Mouse (Mus musculus) gastrocnemius, postnatal 36 days (tissue): ENCODE results near the gene Bach1. TPM values are rescaled to one million over a fixed set of nuclear protein-coding genes. Genes with fewer than 3 reads are reported as not detected.
"Not testable (repeated sequence)": the region's sequence is repeated elsewhere in the genome, so short reads cannot be mapped to it uniquely, and the experiment has no call there.

ENCODE experiments used
- DNase-seq, 2 experiments: peaks; one replicate each; pipeline ENCODE4 v3.0.0; 2022
- intact Hi-C: fragments of 180-260 bp; cut with DNase I; formaldehyde crosslinking; loops from one replicate; pipeline ENCODE4 v1.15.1; 2025
- total RNA-seq, 2 experiments: library from RNA; stranded (reverse); gene quantifications; 2 replicates each; pipeline ENCODE4 v1.2.3; 2021

Bach1 gene
- total RNA-seq, 2 experiments from 2014 or later = 19.0 to 22.1 TPM

GRCm38 (mm10) chr16:87678667-87679066, 20.1 kb upstream of the Bach1 start:
- DNase-seq = no peak
- intact Hi-C loops = no loop called here

GRCm38 (mm10) chr16:87680912-87681634, 17.7 kb upstream of the Bach1 start:
- intact Hi-C loops = no loop called here
- DNase-seq = no peak

DNA sequence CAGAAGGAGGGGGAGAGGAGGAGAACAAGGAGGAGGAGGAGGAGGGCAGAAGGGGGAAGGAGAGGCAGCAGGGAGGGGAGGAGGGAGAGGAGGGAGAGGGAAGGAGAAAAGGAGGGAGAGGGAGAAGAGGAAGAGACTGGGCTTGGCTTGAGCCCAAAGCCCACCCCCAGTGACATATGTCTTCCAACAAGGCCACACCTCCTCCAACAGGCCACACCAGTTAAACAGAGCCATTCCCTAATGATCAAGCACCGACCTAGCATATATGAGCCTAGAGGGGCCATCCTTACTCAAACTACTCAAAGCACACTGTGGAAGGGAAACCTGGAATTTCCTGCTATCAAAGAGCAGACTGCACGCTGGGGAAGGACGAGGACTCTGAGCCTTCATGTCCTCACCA, 16.9 kb upstream of the Bach1 start:
- DNase-seq = no peak
- intact Hi-C loops = no loop called here

DNA sequence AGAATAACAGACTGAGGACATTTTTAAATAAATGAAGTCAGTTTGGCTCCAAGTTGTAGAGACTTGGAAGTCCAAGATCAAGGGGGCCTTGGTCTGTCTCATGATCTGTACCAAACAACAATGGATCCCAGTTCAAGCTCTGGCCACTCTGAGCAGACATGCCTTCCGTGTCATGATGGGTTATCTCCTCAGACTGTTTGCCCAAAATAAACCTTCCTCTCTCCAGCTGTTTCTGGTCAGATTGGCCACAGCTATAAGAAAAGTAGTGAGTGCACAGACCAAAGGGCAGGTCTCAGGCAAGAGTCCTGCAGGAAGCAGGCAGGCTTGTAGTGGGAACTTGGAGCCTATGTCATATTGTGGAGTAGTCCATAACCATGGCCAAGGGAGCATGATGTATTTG, 12.3 kb upstream of the Bach1 start:
- DNase-seq = no peak
- intact Hi-C loops = no loop called here

- intact Hi-C loops = no loop called here
- DNase-seq = no peak
Observed at GRCm38 (mm10) chr16:87687346-87687745, 11.4 kb upstream of the Bach1 start.

GRCm38 (mm10) chr16:87688328-87688727, 10.4 kb upstream of the Bach1 start:
- DNase-seq, intact Hi-C loops: not testable (repeated sequence)

- DNase-seq = not testable (repeated sequence)
Observed at GRCm38 (mm10) chr16:87688823-87689222, 9.9 kb upstream of the Bach1 start.

GRCm38 (mm10) chr16:87689225-87689624, 9.5 kb upstream of the Bach1 start:
- intact Hi-C loops = no loop called here
- DNase-seq = no peak

More at GRCm38 (mm10) chr16:87688823-87689222, 9.9 kb upstream of the Bach1 start:
- intact Hi-C loops = not testable (repeated sequence)

DNA sequence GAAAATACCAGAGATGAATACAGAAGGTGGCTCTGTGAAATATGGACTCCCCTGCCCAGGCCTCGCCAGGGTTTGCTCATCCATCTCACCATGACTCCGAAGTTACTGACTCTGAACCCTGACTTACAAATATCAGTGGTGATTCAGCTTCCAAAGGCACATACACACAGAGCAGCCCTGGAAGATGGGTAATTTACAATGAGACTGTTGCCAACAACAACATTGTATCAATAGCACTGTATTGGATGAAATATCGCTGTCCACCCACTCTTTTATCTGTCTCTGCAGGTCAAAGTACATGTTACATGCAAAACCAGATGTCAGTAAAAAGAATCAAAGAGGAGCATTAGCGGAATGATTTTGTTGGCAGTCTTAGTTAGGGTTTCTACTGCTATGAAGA, 8.2 kb upstream of the Bach1 start:
- DNase-seq = no peak
- intact Hi-C loops = no loop called here

GRCm38 (mm10) chr16:87691102-87691501, 7.6 kb upstream of the Bach1 start:
- DNase-seq = no peak
- intact Hi-C loops = no loop called here

DNA sequence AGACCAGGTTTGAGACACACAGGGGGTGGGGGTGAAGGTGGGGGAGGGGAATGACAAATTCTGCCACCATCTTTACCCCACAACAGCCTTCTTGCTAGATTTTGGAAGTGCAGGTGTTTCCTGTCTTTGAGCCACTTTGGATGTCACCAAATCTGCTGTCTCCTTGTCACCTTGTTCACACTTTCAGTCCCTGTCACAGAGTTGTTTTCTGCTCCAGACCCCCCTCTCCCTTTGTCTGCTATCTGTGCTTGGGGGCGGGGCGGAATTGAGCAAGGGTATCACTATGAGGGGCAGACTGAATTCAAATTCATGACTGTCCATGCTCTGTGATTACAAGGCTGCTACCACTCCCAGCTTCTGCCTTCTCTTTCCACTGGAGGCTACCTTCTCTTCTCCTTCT, 6.2 kb upstream of the Bach1 start:
- intact Hi-C loops = no loop called here
- no peak for DNase-seq

DNA sequence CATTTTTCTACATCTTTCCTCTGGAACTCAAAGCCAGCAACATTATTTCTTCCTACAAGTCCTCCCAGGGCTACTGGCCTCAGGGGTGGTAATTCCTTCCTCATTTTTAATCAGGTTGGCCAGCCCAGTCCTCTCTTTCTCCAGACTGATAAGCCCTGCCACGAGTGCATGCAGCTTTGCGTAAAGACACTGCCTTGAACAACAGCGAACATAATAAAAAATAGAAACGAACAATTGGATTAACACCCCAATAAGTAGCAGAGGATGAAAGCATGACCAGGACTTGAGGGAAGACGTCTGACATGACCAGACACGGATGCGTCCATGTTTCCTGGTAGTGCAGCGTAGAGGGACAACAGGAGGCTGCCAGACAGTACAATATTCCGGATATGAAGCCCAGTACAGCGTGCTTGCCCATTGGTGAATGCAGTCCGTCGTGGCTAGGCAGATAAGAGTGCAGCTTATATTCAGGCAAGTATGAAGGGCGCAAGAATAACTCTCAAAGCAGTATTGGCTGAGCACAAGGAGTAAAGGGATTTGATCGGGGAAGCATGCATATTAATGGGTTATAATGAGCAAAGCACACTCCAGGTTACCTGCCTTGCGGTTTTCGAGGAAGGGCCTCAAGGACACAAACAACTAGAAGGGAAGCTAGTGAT, 909 bp upstream of the Bach1 start:
- DNase-seq = no peak
- intact Hi-C loops = no loop called here

DNA sequence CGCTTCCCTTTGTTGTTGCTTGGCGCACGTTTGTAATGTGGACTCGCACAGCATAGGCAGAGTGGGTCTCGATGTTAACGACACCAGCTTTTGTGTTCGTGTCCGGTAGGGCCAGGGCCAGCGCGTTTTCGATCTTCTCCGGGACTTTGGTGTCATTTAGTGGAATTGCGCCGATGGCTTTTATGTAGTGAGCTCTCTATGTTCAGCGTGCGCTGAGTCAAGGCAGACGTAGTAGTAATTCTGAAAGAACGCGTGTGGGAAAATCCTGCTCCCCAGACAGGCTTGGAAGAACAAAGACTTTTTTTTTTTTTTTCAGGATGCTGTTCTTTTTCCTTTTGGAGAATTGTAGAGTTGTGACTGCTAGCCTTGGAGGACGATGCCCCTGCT, 554 bp downstream of the Bach1 start:
- peak in 1 of 2 experiments; percentile 18 for DNase-seq
- intact Hi-C loops = no loop called here

DNA sequence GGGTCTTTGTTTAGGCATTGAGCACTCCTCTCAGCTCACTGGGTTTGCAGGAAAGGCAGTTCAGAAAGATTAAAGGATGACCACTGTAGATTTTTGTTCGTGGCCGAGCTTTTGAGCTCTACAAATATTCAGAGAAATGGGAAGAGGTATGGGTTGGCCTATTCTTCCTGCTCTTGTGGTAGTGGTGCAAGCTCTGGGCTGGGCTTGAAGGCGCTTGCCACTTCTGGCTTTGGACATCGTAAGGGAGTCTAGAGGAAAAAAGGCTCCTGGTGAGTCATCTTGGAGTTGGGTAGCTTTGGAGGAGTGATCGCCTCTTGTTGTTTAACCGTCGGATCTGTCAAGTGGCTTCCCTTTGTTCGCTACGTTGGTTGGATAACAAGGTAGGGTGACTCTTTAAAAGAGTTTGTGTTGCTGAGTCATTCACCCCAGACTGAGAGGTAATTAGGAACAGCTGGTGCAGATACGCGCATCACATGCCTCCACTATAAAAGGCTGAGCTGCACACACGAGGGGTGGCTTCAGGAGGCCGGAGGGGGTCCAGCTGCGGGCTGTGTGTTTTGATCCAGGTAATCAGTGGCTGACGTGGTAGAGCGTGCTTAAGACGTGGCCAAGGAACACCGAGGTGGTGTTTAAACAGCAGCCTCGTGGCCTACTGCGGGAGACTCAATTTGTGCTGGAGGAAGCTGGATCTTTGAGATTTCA, 1.1 kb downstream of the Bach1 start:
- intact Hi-C loops = loop anchor here (5.0 kb wide), 1 partner anchor 47 kb away; no protein-coding TSS in a partner anchor
- DNase-seq = peak in 1 of 2 experiments; percentile 35

GRCm38 (mm10) chr16:87700395-87700765, 1.6 kb downstream of the Bach1 start:
- intact Hi-C loops = loop anchor here (5.0 kb wide), 1 partner anchor 47 kb away; no protein-coding TSS in a partner anchor
- DNase-seq = no peak

DNA sequence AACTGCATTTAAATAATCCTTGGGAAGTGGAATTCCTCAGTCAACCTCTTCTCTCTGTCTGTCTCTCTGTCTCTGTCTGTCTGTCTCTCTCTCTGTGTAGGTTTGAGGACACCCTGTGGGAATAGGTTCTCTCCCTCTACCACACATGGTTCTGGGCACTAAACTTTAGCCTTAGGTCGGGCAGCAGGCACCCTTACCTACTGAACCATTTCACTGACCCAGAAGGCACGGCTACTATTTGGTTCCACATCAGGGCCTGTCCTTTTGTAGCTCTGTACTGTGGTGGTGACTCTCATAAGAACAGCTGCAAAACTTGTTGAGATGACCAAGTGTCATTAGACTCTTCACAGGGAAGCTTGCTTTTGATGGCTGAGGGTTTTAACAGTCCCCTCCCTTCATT, 3.1 kb downstream of the Bach1 start:
- DNase-seq = no peak
- intact Hi-C loops = loop anchor here (5.0 kb wide), 1 partner anchor 45 kb away; no protein-coding TSS in a partner anchor

DNA sequence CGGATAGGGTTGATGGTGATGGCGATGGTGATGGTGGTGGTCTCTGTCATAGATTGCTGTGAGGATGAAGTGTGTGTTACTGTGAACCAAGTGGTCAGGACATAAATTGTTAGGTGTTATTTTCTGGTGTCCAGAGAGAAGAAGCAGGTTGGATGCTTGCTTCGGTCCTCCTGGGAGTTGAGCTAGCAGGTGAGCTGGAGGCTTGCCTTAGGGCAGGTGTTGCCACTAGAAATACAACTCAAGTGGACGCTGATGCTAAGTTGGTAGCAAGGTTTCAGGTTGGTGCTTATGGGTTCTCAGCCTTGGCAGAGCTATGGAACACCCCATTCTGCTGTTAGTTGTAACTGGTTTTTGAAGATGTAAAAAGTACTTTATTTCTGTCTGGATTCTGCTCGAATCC, 4.1 kb downstream of the Bach1 start:
- no peak for DNase-seq
- intact Hi-C loops = loop anchor here (5.0 kb wide), 1 partner anchor 44 kb away; no protein-coding TSS in a partner anchor

GRCm38 (mm10) chr16:87704225-87704624, 5.5 kb downstream of the Bach1 start:
- intact Hi-C loops = loop anchor here (5.0 kb wide), 1 partner anchor 43 kb away; no protein-coding TSS in a partner anchor
- DNase-seq = no peak

- no peak for DNase-seq
- intact Hi-C loops = no loop called here
Observed at GRCm38 (mm10) chr16:87705892-87706589, 7.3 kb downstream of the Bach1 start.

DNA sequence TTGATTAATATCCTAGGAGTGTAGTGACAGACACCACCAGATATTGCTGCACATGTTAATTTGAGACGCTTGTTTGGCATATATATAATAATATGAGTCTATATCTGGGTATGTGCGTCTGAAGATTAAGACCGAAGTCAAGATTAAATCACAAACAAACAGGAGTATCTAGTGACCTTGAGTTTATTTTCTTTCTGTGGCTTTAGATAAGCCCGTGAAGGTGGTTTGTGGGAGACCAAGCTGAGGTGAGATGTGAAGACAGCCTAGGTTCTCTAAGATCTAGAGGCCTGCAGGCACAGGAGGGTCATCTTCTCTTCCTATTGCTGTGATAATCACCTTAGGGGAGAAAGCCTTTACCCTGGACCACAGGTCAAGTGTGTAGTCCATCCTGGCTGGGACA, 8.6 kb downstream of the Bach1 start:
- intact Hi-C loops = no loop called here
- no peak for DNase-seq

GRCm38 (mm10) chr16:87708570-87708969, 9.8 kb downstream of the Bach1 start:
- intact Hi-C loops = no loop called here
- no peak for DNase-seq
